Mouse (Mus musculus) C2C12 (cell line): ENCODE data around the gene Edil3.

ENCODE experiments used
- CEBPB ChIP-seq: IDR thresholded peaks from one replicate; pipeline ENCODE4 v1.6.1; 2011; ENCODE audit warnings: low read depth, mild to moderate bottlenecking, control low read depth, moderate library complexity
- CTCF ChIP-seq: IDR thresholded peaks from one replicate; pipeline ENCODE4 v1.5.1; 2011; ENCODE audit not compliant: control insufficient read depth, insufficient read depth, insufficient read length
- MAX ChIP-seq: IDR thresholded peaks from one replicate; pipeline ENCODE4 v1.6.1; 2011; ENCODE audit warnings: mild to moderate bottlenecking, control low read depth
- MYOD1 ChIP-seq: IDR thresholded peaks from one replicate; pipeline ENCODE4 v1.6.1; 2011; ENCODE audit warnings: low read depth; ENCODE audit not compliant: control insufficient read depth, insufficient read length
- MYOG ChIP-seq: IDR thresholded peaks from one replicate; pipeline ENCODE4 v1.6.1; 2011; ENCODE audit not compliant: control insufficient read depth, insufficient read length; ENCODE audit errors: extremely low read depth
- USF1 ChIP-seq: IDR thresholded peaks from one replicate; pipeline ENCODE4 v1.6.1; 2011; ENCODE audit warnings: low read depth, mild to moderate bottlenecking, control low read depth, moderate library complexity

- TF ChIP-seq CTCF (no peak), MYOG (no peak), USF1 (no peak), CEBPB (no peak), MAX (no peak), MYOD1 (no peak)
Observed at GRCm38 (mm10) chr13:88822332-88822895, 1.1 kb downstream of the Edil3 start.
